Mouse (Mus musculus) thymus, adult 2 months (tissue): ENCODE measurements at regions not wholly inside any gene's neighbourhood (a gene's known extent, or its start where the extent isn't known, plus 50 kb on each side); places are given as distances from the start of the nearest gene placed in this dataset.

Experiments used
- CTCF ChIP-seq: fragments of 200-500 bp; IDR thresholded peaks from 2 replicates; pipeline ENCODE4 v1.5.1; 2012; ENCODE audit warnings: mild to moderate bottlenecking, control low read depth, low read length, moderate library complexity, borderline replicate concordance; ENCODE audit not compliant: control insufficient read depth, poor library complexity, insufficient read depth; ENCODE audit errors: extremely low read depth
- POLR2A ChIP-seq: fragments of 200-500 bp; IDR thresholded peaks from 2 replicates; pipeline ENCODE4 v1.6.1; 2012; ENCODE audit warnings: mild to moderate bottlenecking, low read length, control low read depth, moderate library complexity; ENCODE audit not compliant: control insufficient read depth, poor library complexity, insufficient read depth; ENCODE audit errors: extremely low read depth

GRCm38 (mm10) chr17:45221625-45222024 is 211.9 kb downstream of the Cdc5l start:
- TF ChIP-seq CTCF (no peak), POLR2A (no peak)
